27 mouse cellular contexts compared by ENCODE assay signal in the genomic region with DNA sequence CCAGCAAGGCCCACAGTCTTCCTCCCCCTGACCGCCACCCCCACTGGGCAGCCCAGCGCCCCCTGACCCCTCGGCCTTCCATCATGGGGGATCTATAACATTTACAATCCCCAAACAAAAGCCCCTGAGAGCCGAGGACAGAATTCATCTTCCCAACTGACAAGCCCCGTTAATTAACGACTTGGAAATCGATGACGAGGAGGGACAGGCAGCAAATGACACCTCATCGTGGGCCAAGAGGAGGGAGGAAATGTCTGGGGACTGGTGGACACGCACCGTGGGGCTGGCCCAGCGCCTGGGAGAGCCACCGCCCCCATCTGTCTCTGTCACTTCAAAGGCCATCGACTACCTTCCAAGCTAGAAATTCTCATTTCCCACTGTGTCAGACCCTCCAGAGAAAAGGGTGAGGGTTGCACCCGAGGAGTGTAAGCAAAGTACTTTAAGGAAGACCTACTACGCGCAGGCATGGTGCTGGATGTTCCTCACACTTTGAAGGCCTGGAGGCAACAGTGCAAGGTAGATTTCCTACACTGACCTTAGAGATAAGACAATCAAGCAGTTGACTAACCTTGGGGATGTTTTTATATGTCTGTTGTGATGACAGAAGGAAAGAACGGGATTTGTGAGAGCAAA.
A peak's percentile ranks its signal among the peaks of the same experiment; 100 is the strongest.
DNase-seq lines count a peak whose midpoint lies in the region; ATAC-seq and TF ChIP-seq lines count a peak whose summit lies in the region.
"Had no signal": no experiment of that assay in that cellular context is flagged by ENCODE, and none has a peak within 500 bp of the region (broad histone marks: within the 10 kb centered on the region; RNA-seq: fewer than 3 reads in every experiment).

No protein-coding gene starts in this region.

- no peak for TF ChIP-seq CTCF in CH12.LX (conservative IDR thresholded peaks at IDR 0.05 in 1 of 2, IDR thresholded peaks at IDR 0.05 in 1 of 2; ENCODE audit: low read depth in 2 of 2, low read length in 2 of 2)
- no peak for TF ChIP-seq CTCF in MEL (IDR thresholded peaks at IDR 0.05 in 2 of 3, conservative IDR thresholded peaks at IDR 0.05 in 1 of 3; ENCODE audit: control insufficient read depth in 1 of 3, insufficient read depth in 1 of 3, low read depth in 2 of 3, low read length in 3 of 3, poor library complexity in 1 of 3, severe bottlenecking in 1 of 3)

- TF ChIP-seq EP300 in CH12.LX (IDR thresholded peaks at IDR 0.05; ENCODE audit: low read length) (no peak), MEL (IDR thresholded peaks at IDR 0.05; ENCODE audit: low read depth in 1 of 2, low read length in 2 of 2) (no peak)

- peaks cover 2% of the 10 kb centered on the region; the same call in 1 of the 2 replicates for H3K4me1 ChIP-seq in hindbrain, embryonic 11.5 days (replicated peaks; ENCODE audit: control insufficient read depth, insufficient read depth, low read length)
- no peaks in the 10 kb centered on the region; the same call in 1 of the 2 replicates for H3K4me1 ChIP-seq in hindbrain, embryonic 16.5 days (ENCODE audit: control insufficient read depth, insufficient read depth, low read depth, low read length)
- no peaks in the 10 kb centered on the region for H3K4me1 ChIP-seq in CH12.LX (ENCODE audit: control insufficient read depth in 1 of 2, insufficient read depth in 2 of 2)
- H3K4me1 ChIP-seq in MEL (ENCODE audit: control insufficient read depth in 1 of 2, insufficient read depth in 2 of 2, low read length in 2 of 2): peaks cover 0 to 5% of the 10 kb centered on the region in 2 experiments; a peak in 2 of 4 replicates
- H3K4me1 ChIP-seq: heart, embryonic 13.5 days; limb, embryonic 13.5 days; lung, embryonic 15.5 days; stomach, embryonic 15.5 days had no signal

- no peak overlapping the region for H3K4me2 ChIP-seq in hindbrain, embryonic 11.5 days (replicated peaks; ENCODE audit: low read depth, low read length)
- no peak overlapping the region for H3K4me2 ChIP-seq in hindbrain, embryonic 16.5 days (ENCODE audit: low read length)
- H3K4me2 ChIP-seq in CH12.LX (ENCODE audit: insufficient read depth, low read depth, poor library complexity, severe bottlenecking): no peak overlapping the region
- H3K4me2 ChIP-seq: forebrain, embryonic 12.5 days; heart, embryonic 13.5 days; limb, embryonic 13.5 days; liver, embryonic 11.5 days; lung, embryonic 15.5 days; midbrain, embryonic 11.5 days; stomach, embryonic 15.5 days had no signal

- no peak overlapping the region for H3K4me3 ChIP-seq in hindbrain, embryonic 11.5 days (ENCODE audit: low read depth, low read length)
- H3K4me3 ChIP-seq in hindbrain, embryonic 16.5 days (ENCODE audit: low read length): no peak overlapping the region
- H3K4me3 ChIP-seq in CH12.LX (replicated peaks in 1 of 3; ENCODE audit: low read depth in 2 of 3, low read length in 2 of 3, poor library complexity in 1 of 3) (no peak overlapping the region), MEL (ENCODE audit: control insufficient read depth in 1 of 2, insufficient read depth in 1 of 2, low read depth in 2 of 2, low read length in 2 of 2) (no peak overlapping the region)
- H3K4me3 ChIP-seq: erythroblast, embryonic 14.5 days; forebrain, embryonic 12.5 days; heart, embryonic 13.5 days; limb, embryonic 13.5 days; lung, embryonic 15.5 days; myocyte; stomach, embryonic 15.5 days had no signal

- TF ChIP-seq RAD21 in CH12.LX (IDR thresholded peaks at IDR 0.05; ENCODE audit: low read depth, low read length) (no peak), MEL (IDR thresholded peaks at IDR 0.05; ENCODE audit: low read depth, low read length) (no peak)

- TF ChIP-seq POLR2A in CH12.LX (IDR thresholded peaks at IDR 0.05; ENCODE audit: low read depth, low read length) (no peak), MEL (IDR thresholded peaks at IDR 0.05; ENCODE audit: control insufficient read depth in 1 of 2, insufficient read depth in 1 of 2, low read depth in 1 of 2, low read length in 2 of 2, poor library complexity in 1 of 2) (no peak)

- H3K9ac ChIP-seq in hindbrain, embryonic 11.5 days (ENCODE audit: low read depth, low read length): no peak overlapping the region
- H3K9ac ChIP-seq in hindbrain, embryonic 16.5 days (ENCODE audit: low read depth, low read length): no peak overlapping the region
- H3K9ac ChIP-seq in CH12.LX (ENCODE audit: insufficient read depth, low read depth) (no peak overlapping the region), MEL (ENCODE audit: control insufficient read depth, low read depth, low read length, poor library complexity, severe bottlenecking) (no peak overlapping the region)
- H3K9ac ChIP-seq: forebrain, embryonic 12.5 days; forebrain, postnatal 0 days; heart, embryonic 13.5 days; limb, embryonic 13.5 days; lung, embryonic 15.5 days; stomach, embryonic 15.5 days had no signal

- no peaks in the 10 kb centered on the region for H3K9me3 ChIP-seq in hindbrain, embryonic 11.5 days (ENCODE audit: control insufficient read depth, low read length)
- no peaks in the 10 kb centered on the region for H3K9me3 ChIP-seq in hindbrain, embryonic 16.5 days (ENCODE audit: control insufficient read depth, low read length)
- H3K9me3 ChIP-seq in CH12.LX (replicated peaks; ENCODE audit: low read length): no peaks in the 10 kb centered on the region
- H3K9me3 ChIP-seq in MEL (replicated peaks; ENCODE audit: insufficient read depth, low read length): no peaks in the 10 kb centered on the region
- H3K9me3 ChIP-seq: forebrain, embryonic 12.5 days; heart, embryonic 13.5 days; limb, embryonic 13.5 days; lung, embryonic 15.5 days; stomach, embryonic 15.5 days had no signal

- in situ Hi-C loops in CH12.LX (cut with MboI; ENCODE audit: low pct_ligation_motif_present, low pct_unique_long_range_greater_than_20kb, low sequenced_read_pairs): loop anchor here (5.0 kb wide), 1 partner anchor 34 kb away; no protein-coding TSS in a partner anchor

- dilution Hi-C loops in CH12.LX (cut with MboI; ENCODE audit: extremely low pct_ligation_motif_present, extremely low pct_unique_long_range_greater_than_20kb, low sequenced_read_pairs): no loop called here

- 33% methylated on average over 18 of the region's 18 CpGs for WGBS in hindbrain, embryonic 11.5 days
- 38% methylated on average over 18 of the region's 18 CpGs for WGBS in hindbrain, embryonic 16.5 days

- no peaks in the 10 kb centered on the region for H3K27me3 ChIP-seq in hindbrain, embryonic 11.5 days (ENCODE audit: control insufficient read depth, insufficient read depth, low read length)
- H3K27me3 ChIP-seq in hindbrain, embryonic 16.5 days (replicated peaks; ENCODE audit: control insufficient read depth, insufficient read depth, low read length): 0 out of 2 replicates have a peak, but pooled peaks cover 2% of the 10 kb centered on the region
- peaks cover 89% of the 10 kb centered on the region for H3K27me3 ChIP-seq in CH12.LX (replicated peaks)
- peaks cover 0 to 4% of the 10 kb centered on the region in 2 experiments; a peak in 3 of 4 replicates for H3K27me3 ChIP-seq in MEL (ENCODE audit: control insufficient read depth in 1 of 2, insufficient read depth in 2 of 2, low read length in 2 of 2)
- H3K27me3 ChIP-seq: lung, embryonic 15.5 days; stomach, embryonic 15.5 days had no signal

- H3K36me3 ChIP-seq in hindbrain, embryonic 11.5 days (ENCODE audit: control insufficient read depth, insufficient read depth, low read length): no peaks in the 10 kb centered on the region
- no peaks in the 10 kb centered on the region for H3K36me3 ChIP-seq in hindbrain, embryonic 16.5 days (ENCODE audit: control insufficient read depth, insufficient read depth, low read length)
- no peaks in the 10 kb centered on the region for H3K36me3 ChIP-seq in CH12.LX (replicated peaks in 1 of 2; ENCODE audit: control insufficient read depth in 1 of 2, insufficient read depth in 1 of 2, low read length in 1 of 2)
- peaks cover 0 to 3% of the 10 kb centered on the region in 2 experiments; a peak in 1 of 4 replicates for H3K36me3 ChIP-seq in MEL (ENCODE audit: control insufficient read depth in 1 of 2, insufficient read depth in 2 of 2, low read length in 2 of 2)
- H3K36me3 ChIP-seq: forebrain, embryonic 12.5 days; heart, embryonic 13.5 days; limb, embryonic 13.5 days; lung, embryonic 15.5 days; stomach, embryonic 15.5 days had no signal

- 0 out of 2 replicates have a peak, but pooled peaks have one; percentile 47 for ATAC-seq in hindbrain, embryonic 11.5 days (ENCODE audit: low FRiP score)
- ATAC-seq in hindbrain, embryonic 16.5 days: no peak
- ATAC-seq in frontal cortex, adult (ENCODE audit: low TSS enrichment): no peak
- ATAC-seq: forebrain, postnatal 0 days; intestine, embryonic 16.5 days had no signal

- H3K27ac ChIP-seq in hindbrain, embryonic 11.5 days (ENCODE audit: low read depth, low read length): no peak overlapping the region
- H3K27ac ChIP-seq in hindbrain, embryonic 16.5 days (ENCODE audit: low read depth, low read length): no peak overlapping the region
- no peak overlapping the region for H3K27ac ChIP-seq in CH12.LX (ENCODE audit: insufficient read depth, low read depth)
- no peak overlapping the region for H3K27ac ChIP-seq in MEL (ENCODE audit: control insufficient read depth, low read depth, low read length)
- H3K27ac ChIP-seq: forebrain, embryonic 12.5 days; heart, embryonic 13.5 days; limb, embryonic 13.5 days; lung, embryonic 15.5 days; stomach, embryonic 15.5 days had no signal

- H3K79me2 ChIP-seq in CH12.LX (replicated peaks; ENCODE audit: control insufficient read depth, extremely low read depth, insufficient read depth, poor library complexity, severe bottlenecking): no peaks in the 10 kb centered on the region
- no peaks in the 10 kb centered on the region for H3K79me2 ChIP-seq in MEL (ENCODE audit: control insufficient read depth, insufficient read depth, low read length, poor library complexity)

- DNase-seq in hindbrain, embryonic 11.5 days (ENCODE audit: low spot score): peak; percentile 36
- no peak for DNase-seq in CH12.LX (ENCODE audit: extremely low read depth)
- DNase-seq in MEL (ENCODE audit: low read depth, low spot score): no peak
- peak; percentile 59 for DNase-seq in mesoderm, embryonic 11.5 days (ENCODE audit: low read depth, low spot score)
- DNase-seq: adrenal gland, postnatal 14 days; B cell, adult 2 months; cerebellum, adult 11-12 months; cerebellum, postnatal 25 days; forebrain, postnatal 0 days; gastrocnemius, postnatal 10 days; heart, postnatal 10 days; kidney, adult 9 months; kidney, postnatal 14 days; layer of hippocampus, postnatal 36 days; right cerebral cortex, postnatal 25 days had no signal

TF ChIP-seq in CH12.LX, 34 proteins besides CTCF, POLR2A, EP300 and RAD21:
- peak; percentile 55; the same call in 1 of the 2 replicates for TF ChIP-seq ZKSCAN1 (IDR thresholded peaks at IDR 0.05; ENCODE audit: borderline replicate concordance, low read depth, low read length)
- no peak for TF ChIP-seq MAFK (IDR thresholded peaks at IDR 0.05; ENCODE audit: insufficient replicate concordance, low read length)

TF ChIP-seq in MEL, 35 proteins besides CTCF, POLR2A, EP300 and RAD21:
- no peak for TF ChIP-seq MYB (IDR thresholded peaks at IDR 0.05; ENCODE audit: low read depth, low read length)
- TF ChIP-seq ZKSCAN1 (IDR thresholded peaks at IDR 0.05; ENCODE audit: low read depth, low read length): 0 out of 2 replicates have a peak, but pooled peaks have one; percentile 54
- TF ChIP-seq MAFK (IDR thresholded peaks at IDR 0.05; ENCODE audit: borderline replicate concordance, low read depth, low read length): no peak

Comparison
In these comparisons a context has a peak if more than half of its experiments do, and no peak if none do; other contexts are left out.
1. DNase-seq: peak in hindbrain, embryonic 11.5 days (single experiment) and mesoderm, embryonic 11.5 days (single experiment); none in CH12.LX (single experiment) and MEL (single experiment).